Mouse (Mus musculus) MEL-GATA-1-ER (cell line): ENCODE data around the gene Col25a1.

Experiments used
- DNase-seq: peaks from one replicate; pipeline ENCODE4 v3.0.0-alpha.2; 2012; ENCODE audit warnings: low read depth; ENCODE audit errors: extremely low read depth

Col25a1 gene

GRCm38 (mm10) chr3:130242647-130243296 lies 111.5 kb downstream of the Col25a1 start:
- DNase-seq, result no peak

- DNase-seq, result no peak
Measured at GRCm38 (mm10) chr3:130252355-130252754, 121.1 kb downstream of the Col25a1 start.

GRCm38 (mm10) chr3:130256059-130256458 lies 124.8 kb downstream of the Col25a1 start:
- no peak for DNase-seq

- DNase-seq, result no peak
Measured at GRCm38 (mm10) chr3:130256610-130257009, 125.3 kb downstream of the Col25a1 start.

GRCm38 (mm10) chr3:130259670-130260069 lies 128.4 kb downstream of the Col25a1 start:
- no peak for DNase-seq

GRCm38 (mm10) chr3:130260316-130260715 lies 129.0 kb downstream of the Col25a1 start:
- DNase-seq, result no peak

- DNase-seq, result no peak
Measured at GRCm38 (mm10) chr3:130265104-130265503, 133.8 kb downstream of the Col25a1 start.

- DNase-seq, result no peak
Measured at GRCm38 (mm10) chr3:130270509-130270908, 139.2 kb downstream of the Col25a1 start.

GRCm38 (mm10) chr3:130273949-130274348 lies 142.6 kb downstream of the Col25a1 start:
- no peak for DNase-seq

GRCm38 (mm10) chr3:130278298-130279050 lies 147.2 kb downstream of the Col25a1 start:
- DNase-seq, result no peak

GRCm38 (mm10) chr3:130283011-130283760 lies 151.9 kb downstream of the Col25a1 start:
- DNase-seq, result no peak

- DNase-seq, result no peak
Measured at GRCm38 (mm10) chr3:130288102-130288501, 156.8 kb downstream of the Col25a1 start.

- no peak for DNase-seq
Measured at GRCm38 (mm10) chr3:130288756-130289155, 157.5 kb downstream of the Col25a1 start.

GRCm38 (mm10) chr3:130289220-130289619 lies 157.9 kb downstream of the Col25a1 start:
- DNase-seq, result no peak

- DNase-seq, result no peak
Measured at GRCm38 (mm10) chr3:130290175-130290574, 158.9 kb downstream of the Col25a1 start.

- no peak for DNase-seq
Measured at GRCm38 (mm10) chr3:130290672-130291071, 159.4 kb downstream of the Col25a1 start.

- DNase-seq, result no peak
Measured at GRCm38 (mm10) chr3:130291926-130292325, 160.6 kb downstream of the Col25a1 start.

- no peak for DNase-seq
Measured at GRCm38 (mm10) chr3:130300530-130300929, 169.2 kb downstream of the Col25a1 start.

- DNase-seq, result no peak
Measured at GRCm38 (mm10) chr3:130303597-130303996, 172.3 kb downstream of the Col25a1 start.

- DNase-seq, result no peak
Measured at GRCm38 (mm10) chr3:130304827-130305226, 173.5 kb downstream of the Col25a1 start.

GRCm38 (mm10) chr3:130305686-130306085 lies 174.4 kb downstream of the Col25a1 start:
- DNase-seq, result no peak

GRCm38 (mm10) chr3:130309277-130309676 lies 178.0 kb downstream of the Col25a1 start:
- no peak for DNase-seq
